Mouse (Mus musculus) myocyte (in vitro differentiated cells): Measurements from ENCODE around the gene Zmynd8.

Experiments
- E2F4 ChIP-seq: IDR thresholded peaks from one replicate; pipeline ENCODE4 v1.6.1; 2011; ENCODE audit warnings: mild to moderate bottlenecking, control low read depth, moderate library complexity; ENCODE audit not compliant: insufficient read depth
- POLR2A ChIP-seq: IDR thresholded peaks from one replicate; pipeline ENCODE4 v1.6.1; 2011; ENCODE audit warnings: low read depth, mild to moderate bottlenecking, control low read depth, moderate library complexity; ENCODE audit not compliant: insufficient read length
- POLR2AphosphoS2 ChIP-seq: IDR thresholded peaks from one replicate; pipeline ENCODE4 v1.6.1; 2011; ENCODE audit warnings: low read depth, control low read depth; ENCODE audit not compliant: insufficient read length
- USF1 ChIP-seq: IDR thresholded peaks from one replicate; pipeline ENCODE4 v1.6.1; 2011; ENCODE audit warnings: low read depth, mild to moderate bottlenecking, control low read depth, moderate library complexity

GRCm38 (mm10) chr2:165884577-165885224, 14.1 kb downstream of the Zmynd8 start:
- no peak for TF ChIP-seq POLR2AphosphoS2
- TF ChIP-seq POLR2A, result peak; percentile 37
- no peak for TF ChIP-seq E2F4
- TF ChIP-seq USF1, result no peak
